Mouse (Mus musculus): ENCODE data around the gene Lef1.

DNA sequence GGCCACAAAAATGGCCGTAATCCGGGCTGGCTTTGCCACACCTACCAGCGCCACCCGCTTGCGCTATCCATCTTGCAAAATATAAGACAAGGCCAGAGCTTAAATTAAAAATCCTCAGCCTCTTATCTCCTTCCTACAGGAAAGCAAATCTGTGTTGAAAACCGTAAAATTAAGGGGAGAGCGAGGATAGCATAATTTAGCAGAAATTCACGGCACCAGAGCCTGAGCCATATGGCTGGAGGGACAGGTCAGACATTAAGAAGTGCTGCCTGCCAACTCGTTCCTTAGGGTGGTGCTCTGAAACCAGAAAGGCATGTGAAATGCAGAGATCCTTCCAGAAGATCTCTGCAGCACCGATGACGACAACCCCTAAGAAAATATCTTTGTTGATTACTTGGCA is 70.7 kb downstream of the Lef1 start:
- TF ChIP-seq MAFK (IDR thresholded peaks at IDR 0.05; ENCODE audit: insufficient read depth, low read depth, low read length) (no peak), ZNF384 (IDR thresholded peaks at IDR 0.05; ENCODE audit: low read depth, low read length) (no peak)

Measured in ES-E14 (cell line).